Mouse (Mus musculus) heart, embryonic 16.5 days (tissue): ENCODE measurements around the gene Pars2. TPM values are rescaled to one million over a fixed set of nuclear protein-coding genes. Genes with fewer than 3 reads are reported as not detected.

Source experiments
- ATAC-seq: fragments of 200-750 bp; cut with Nextera tagmentation; replicated peaks from 2 replicates; pipeline ENCODE4 v1.8.0; 2017; ENCODE audit warnings: moderate number of reproducible peaks; ENCODE audit not compliant: insufficient read depth, low FRiP score; ENCODE audit errors: extremely low read depth
- H3K27ac ChIP-seq: fragments of 300-500 bp; sonication (generic); 2 replicates; pipeline ENCODE4 v1.5.1; 2014; ENCODE audit warnings: mild to moderate bottlenecking, low read length, control low read depth, moderate library complexity
- H3K27me3 ChIP-seq: fragments of 300-500 bp; sonication (generic); 2 replicates; pipeline ENCODE4 v1.6.1; 2014; ENCODE audit warnings: low read length, mixed read lengths; ENCODE audit not compliant: control insufficient read depth, insufficient read depth
- H3K36me3 ChIP-seq: fragments of 300-500 bp; sonication (generic); 2 replicates; pipeline ENCODE4 v1.6.1; 2014; ENCODE audit not compliant: control insufficient read depth, insufficient read depth
- H3K4me1 ChIP-seq: fragments of 300-500 bp; sonication (generic); 2 replicates; pipeline ENCODE4 v1.6.1; 2014; ENCODE audit warnings: low read length, mixed read lengths; ENCODE audit not compliant: control insufficient read depth, insufficient read depth
- H3K4me2 ChIP-seq: fragments of 300-500 bp; sonication (generic); 2 replicates; pipeline ENCODE4 v1.6.1; 2014; ENCODE audit warnings: low read depth, mild to moderate bottlenecking, control low read depth, low read length
- H3K4me3 ChIP-seq: fragments of 300-500 bp; sonication (generic); 2 replicates; pipeline ENCODE4 v1.5.1; 2014; ENCODE audit warnings: mild to moderate bottlenecking, control low read depth, low read length
- H3K9ac ChIP-seq: fragments of 300-500 bp; sonication (generic); 2 replicates; pipeline ENCODE4 v1.6.1; 2014; ENCODE audit warnings: low read length, control low read depth
- H3K9me3 ChIP-seq: fragments of 300-500 bp; sonication (generic); replicated peaks from 2 replicates; pipeline ENCODE4 v1.6.1; 2016; ENCODE audit warnings: low read length; ENCODE audit not compliant: control insufficient read depth
- WGBS: fragments of 180-500 bp; shearing (Covaris S2); extraction: QIAGEN DNeasy Blood & Tissue Kit; methylation state at CpG from one replicate; pipeline ENCODE4 v1.1.7; 2014; 5-methylcytosine and 5-hydroxymethylcytosine counted together
- polyA plus RNA-seq: library from polyadenylated mRNA; unstranded; fragments of >200 nt; fragmentation: Nextera tagmentation; extraction: Ambion mirVana; gene quantifications from 2 replicates; pipeline ENCODE4 v1.2.1, GENCODE M21; 2015

Pars2 gene
- polyA plus RNA-seq, 1 experiment from 2014 or later: 10.5 TPM

- 26% methylated on average over 14 of the region's 14 CpGs for WGBS
- H3K27ac ChIP-seq: no peak overlapping the region
- H3K9ac ChIP-seq: no peak overlapping the region
- ATAC-seq: no peak; the same call in 1 of the 2 replicates
- H3K9me3 ChIP-seq: no peaks in the 10 kb centered on the region
- H3K36me3 ChIP-seq: no peaks in the 10 kb centered on the region
- 0 out of 2 replicates have a peak, but pooled peaks cover 2% of the 10 kb centered on the region for H3K4me1 ChIP-seq
- no peak overlapping the region for H3K4me2 ChIP-seq
- peaks cover 25% of the 10 kb centered on the region for H3K27me3 ChIP-seq
- H3K4me3 ChIP-seq: no peak overlapping the region
Measured at GRCm38 (mm10) chr4:106630333-106631220, 20.3 kb upstream of the Pars2 start.

DNA sequence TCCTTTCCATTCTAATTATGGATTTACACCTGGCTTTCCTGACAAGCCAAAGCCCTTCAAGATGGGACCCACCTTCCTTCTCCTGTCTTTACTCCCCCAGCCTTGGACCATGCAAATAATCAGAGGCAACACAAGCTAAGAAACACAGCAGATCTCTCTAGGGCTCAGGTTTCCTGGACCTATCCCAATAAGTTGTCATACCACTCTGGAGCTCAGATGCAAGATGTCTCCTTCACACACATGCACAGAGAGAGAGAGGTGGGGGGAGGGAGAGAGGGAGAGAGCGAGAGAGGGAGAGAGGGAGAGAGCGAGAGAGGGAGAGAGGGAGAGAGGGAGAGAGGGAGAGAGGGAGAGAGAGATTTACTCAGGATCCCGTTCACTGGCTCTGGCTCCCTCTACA is 18.6 kb upstream of the Pars2 start:
- Histone ChIP-seq H3K27me3 (peaks cover 20% of the 10 kb centered on the region), H3K4me3 (no peak overlapping the region), H3K9me3 (no peaks in the 10 kb centered on the region), H3K4me2 (no peak overlapping the region), H3K27ac (no peak overlapping the region), H3K9ac (no peak overlapping the region), H3K4me1 (0 out of 2 replicates have a peak, but pooled peaks cover 2% of the 10 kb centered on the region), H3K36me3 (no peaks in the 10 kb centered on the region)
- ATAC-seq: no peak
- 54% methylated on average over 1 of the region's 3 CpGs for WGBS

GRCm38 (mm10) chr4:106633281-106634085 is 17.4 kb upstream of the Pars2 start:
- peaks cover 15% of the 10 kb centered on the region for H3K27me3 ChIP-seq
- no peak overlapping the region for H3K4me2 ChIP-seq
- ATAC-seq: no peak
- H3K4me3 ChIP-seq: no peak overlapping the region
- no peaks in the 10 kb centered on the region for H3K36me3 ChIP-seq
- 25% methylated on average over 8 of the region's 8 CpGs for WGBS
- peak overlapping the region; percentile 31; the same call in 1 of the 2 replicates for H3K27ac ChIP-seq
- no peak overlapping the region for H3K9ac ChIP-seq
- H3K4me1 ChIP-seq: 0 out of 2 replicates have a peak, but pooled peaks cover 2% of the 10 kb centered on the region
- no peaks in the 10 kb centered on the region for H3K9me3 ChIP-seq

- Histone ChIP-seq H3K4me2 (no peak overlapping the region), H3K4me3 (no peak overlapping the region), H3K27ac (no peak overlapping the region; the same call in 1 of the 2 replicates), H3K9ac (no peak overlapping the region), H3K36me3 (no peaks in the 10 kb centered on the region), H3K9me3 (no peaks in the 10 kb centered on the region), H3K4me1 (0 out of 2 replicates have a peak, but pooled peaks cover 2% of the 10 kb centered on the region), H3K27me3 (peaks cover 15% of the 10 kb centered on the region)
- ATAC-seq: no peak
- 35% methylated on average over 8 of the region's 9 CpGs for WGBS
Measured at GRCm38 (mm10) chr4:106634086-106634479, 16.8 kb upstream of the Pars2 start.

DNA sequence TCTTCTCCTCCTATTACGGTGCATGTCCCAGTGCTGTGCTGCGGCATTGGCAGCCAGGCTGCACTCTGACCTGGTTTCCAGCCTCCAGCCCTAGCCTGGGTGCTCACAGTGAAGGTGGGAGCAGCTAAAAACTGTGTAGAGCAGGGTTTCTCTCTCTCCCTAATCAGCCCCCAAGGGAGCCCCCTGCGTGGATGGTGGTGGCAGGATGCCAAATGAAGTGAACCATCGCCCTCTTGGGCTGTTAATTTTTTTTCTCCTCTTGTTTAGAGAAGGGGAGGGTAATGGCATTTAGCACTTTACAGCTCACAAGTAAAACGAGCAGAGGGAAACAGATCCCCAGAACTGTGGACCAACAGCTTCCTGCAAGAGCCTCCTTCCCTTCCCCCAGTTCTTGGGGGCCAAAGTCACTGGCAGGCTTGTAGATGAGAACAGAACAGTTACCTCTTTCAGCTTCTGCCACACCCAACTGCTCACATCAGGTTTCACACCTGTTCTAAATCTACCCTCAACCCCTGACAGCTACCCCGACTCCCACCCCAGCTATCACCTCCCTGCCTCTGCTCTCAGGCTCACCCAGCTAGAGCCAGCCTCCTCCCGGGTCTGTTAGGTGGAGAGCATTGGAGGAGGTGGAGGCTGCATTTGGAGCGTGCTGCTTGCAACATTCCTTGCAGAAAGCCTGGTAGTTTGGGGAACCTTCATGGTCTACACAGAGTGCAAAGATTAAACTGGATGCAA is 7.2 kb upstream of the Pars2 start:
- Histone ChIP-seq H3K27ac (no peak overlapping the region), H3K36me3 (no peaks in the 10 kb centered on the region), H3K27me3 (peaks cover 3% of the 10 kb centered on the region; the same call in 1 of the 2 replicates), H3K4me1 (peaks cover 5% of the 10 kb centered on the region), H3K9ac (0 out of 2 replicates have a peak overlapping the region, but pooled peaks have one; percentile 14), H3K4me2 (no peak overlapping the region), H3K9me3 (no peaks in the 10 kb centered on the region), H3K4me3 (no peak overlapping the region)
- 11% methylated on average over 8 of the region's 8 CpGs for WGBS
- no peak; the same call in 1 of the 2 replicates for ATAC-seq

DNA sequence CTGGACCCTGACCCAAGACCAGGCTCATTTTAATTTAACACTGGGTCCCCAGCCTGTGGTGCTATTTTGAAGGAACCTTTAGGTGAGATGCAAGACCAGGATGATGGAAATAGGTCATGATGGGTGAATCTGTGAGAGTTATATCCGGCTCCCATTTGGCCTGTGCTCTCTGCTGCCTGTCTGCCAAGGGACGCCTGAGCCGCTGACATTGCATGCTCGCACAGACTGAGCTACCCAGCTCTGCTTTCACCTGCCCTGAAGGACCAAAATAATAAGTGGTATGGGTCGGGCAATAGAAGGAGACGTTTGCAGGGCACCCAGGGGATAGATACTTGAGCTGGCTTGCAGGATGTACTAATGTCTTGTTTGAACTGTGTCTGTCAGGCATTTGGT is 6.7 kb upstream of the Pars2 start:
- Histone ChIP-seq H3K27me3 (peaks cover 5% of the 10 kb centered on the region; the same call in 1 of the 2 replicates), H3K27ac (no peak overlapping the region), H3K4me2 (no peak overlapping the region), H3K9me3 (no peaks in the 10 kb centered on the region), H3K36me3 (no peaks in the 10 kb centered on the region), H3K4me1 (peaks cover 5% of the 10 kb centered on the region), H3K4me3 (no peak overlapping the region), H3K9ac (no peak overlapping the region)
- 51% methylated on average over 6 of the region's 6 CpGs for WGBS
- ATAC-seq: no peak

DNA sequence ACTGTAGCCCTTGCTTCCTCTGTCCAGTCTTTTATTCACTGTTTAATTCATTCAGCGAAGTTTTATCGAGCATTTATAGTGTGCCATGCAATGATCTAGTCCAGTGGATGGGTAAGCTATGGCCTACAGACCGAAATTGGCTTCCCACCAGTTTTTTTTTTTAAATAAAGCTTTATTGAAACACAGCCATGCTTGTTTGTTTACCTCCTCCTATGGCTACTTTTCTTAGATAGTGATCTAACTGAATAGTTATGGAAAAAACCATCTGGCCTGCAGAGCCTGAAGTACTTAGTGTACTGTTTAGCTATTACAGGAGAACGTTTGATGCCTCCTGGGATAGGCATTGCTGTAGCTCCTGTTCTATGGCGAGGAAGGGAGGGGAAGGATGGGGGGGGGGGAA is 5.1 kb upstream of the Pars2 start:
- 65% methylated on average over 5 of the region's 5 CpGs for WGBS
- H3K36me3 ChIP-seq: no peaks in the 10 kb centered on the region
- peaks cover 11% of the 10 kb centered on the region for H3K27me3 ChIP-seq
- no peak overlapping the region for H3K4me3 ChIP-seq
- H3K4me1 ChIP-seq: peaks cover 5% of the 10 kb centered on the region
- no peaks in the 10 kb centered on the region for H3K9me3 ChIP-seq
- no peak overlapping the region for H3K9ac ChIP-seq
- no peak for ATAC-seq
- H3K27ac ChIP-seq: no peak overlapping the region; the same call in 1 of the 2 replicates
- no peak overlapping the region for H3K4me2 ChIP-seq

GRCm38 (mm10) chr4:106647137-106647536 is 3.7 kb upstream of the Pars2 start:
- no peak overlapping the region for H3K4me3 ChIP-seq
- no peaks in the 10 kb centered on the region for H3K36me3 ChIP-seq
- no peak overlapping the region for H3K4me2 ChIP-seq
- H3K27ac ChIP-seq: no peak overlapping the region
- peaks cover 11% of the 10 kb centered on the region for H3K27me3 ChIP-seq
- no peak overlapping the region for H3K9ac ChIP-seq
- no peaks in the 10 kb centered on the region for H3K9me3 ChIP-seq
- 79% methylated on average over 6 of the region's 6 CpGs for WGBS
- H3K4me1 ChIP-seq: peaks cover 11% of the 10 kb centered on the region
- ATAC-seq: no peak
